Mouse (Mus musculus): ENCODE data around the gene Jpt2. TPM values are rescaled to one million over a fixed set of nuclear protein-coding genes. Genes with fewer than 3 reads are reported as not detected.

The Jpt2 gene
- total RNA-seq, 2 experiments from 2014 or later = 38.4 to 44.4 TPM

Other genes starting within 250 kb of the Jpt2 start
- gene Rnf151, start 242.6 kb downstream of the Jpt2 start, total RNA-seq (2021) = under 1 TPM in 1 of 2 experiments, not detected in 1; 0.24 TPM
- gene Rps2, start 242.6 kb downstream of the Jpt2 start, total RNA-seq (2021) = 100 to 1,000 TPM; 785 to 825 TPM
- 100 to 1,000 TPM; 422 to 522 TPM for gene Ndufb10, start 236.2 kb downstream of the Jpt2 start, total RNA-seq (2021)
- gene Rpl3l, start 232.9 kb downstream of the Jpt2 start, total RNA-seq (2021) = 10 to 100 TPM; 12.0 to 51.3 TPM
- gene Msrb1, start 224.0 kb downstream of the Jpt2 start, total RNA-seq (2021) = 10 to 100 TPM; 75.1 to 93.3 TPM
- 1 to 10 TPM; 1.6 to 2.0 TPM for gene Hs3st6, start 207.7 kb downstream of the Jpt2 start, total RNA-seq (2021)
- under 1 TPM; 0.48 to 0.75 TPM for gene Meiob, start 156.4 kb downstream of the Jpt2 start, total RNA-seq (2021)
- 100 to 1,000 TPM; 132 to 147 TPM for gene Hagh, start 120.5 kb downstream of the Jpt2 start, total RNA-seq (2021)
- gene Fahd1, start 110.3 kb downstream of the Jpt2 start, total RNA-seq (2021) = 10 to 100 TPM; 43.4 to 52.2 TPM
- 10 to 100 TPM in 1 of 2 experiments, 1 to 10 TPM in 1; 9.1 to 17.1 TPM for gene Igfals, start 94.7 kb downstream of the Jpt2 start, total RNA-seq (2021)
- gene Nubp2, start 74.3 kb downstream of the Jpt2 start, total RNA-seq (2021) = 10 to 100 TPM; 42.2 to 43.7 TPM
- 10 to 100 TPM; 31.5 to 35.6 TPM for gene Spsb3, start 74.0 kb downstream of the Jpt2 start, total RNA-seq (2021)
- 10 to 100 TPM; 30.2 to 45.4 TPM for gene Eme2, start 65.6 kb downstream of the Jpt2 start, total RNA-seq (2021)
- 100 to 1,000 TPM; 123 to 140 TPM for gene Mrps34, start 65.6 kb downstream of the Jpt2 start, total RNA-seq (2021)
- gene Nme3, start 64.2 kb downstream of the Jpt2 start, total RNA-seq (2021) = 10 to 100 TPM; 43.6 to 51.3 TPM
- 100 to 1,000 TPM in 1 of 2 experiments, 10 to 100 TPM in 1; 63.8 to 110 TPM for gene Mapk8ip3, start 23.7 kb downstream of the Jpt2 start, total RNA-seq (2021)
- 10 to 100 TPM; 18.7 to 20.0 TPM for gene Cramp1l, start 55.1 kb upstream of the Jpt2 start, total RNA-seq (2021)
- 10 to 100 TPM; 25.0 to 28.2 TPM for gene Ift140, start 55.4 kb upstream of the Jpt2 start, total RNA-seq (2021)
- 10 to 100 TPM; 23.1 to 31.8 TPM for gene Tmem204, start 122.9 kb upstream of the Jpt2 start, total RNA-seq (2021)
- gene Telo2, start 155.3 kb upstream of the Jpt2 start, total RNA-seq (2021) = 10 to 100 TPM; 17.6 to 30.4 TPM
- under 1 TPM; 0.18 to 0.69 TPM for gene Ptx4, start 160.1 kb upstream of the Jpt2 start, total RNA-seq (2021)
- gene Clcn7, start 172.7 kb upstream of the Jpt2 start, total RNA-seq (2021) = 10 to 100 TPM; 29.8 to 33.3 TPM
- gene Ccdc154, start 201.8 kb upstream of the Jpt2 start, total RNA-seq (2021) = not detected
- gene Gm38655, start 214.8 kb upstream of the Jpt2 start, total RNA-seq (2021) = not detected
- 10 to 100 TPM; 19.8 to 24.3 TPM for gene BC003965, start 223.9 kb upstream of the Jpt2 start, total RNA-seq (2021)
- 10 to 100 TPM; 12.3 to 19.8 TPM for gene Unkl, start 227.7 kb upstream of the Jpt2 start, total RNA-seq (2021)